Mouse (Mus musculus) forebrain, embryonic 10.5 days (tissue): Measurements from ENCODE around the gene Slc38a5. TPM values are rescaled to one million over a fixed set of nuclear protein-coding genes. Genes with fewer than 3 reads are reported as not detected.
"Not testable (repeated sequence)": the region's sequence is repeated elsewhere in the genome, so short reads cannot be mapped to it uniquely, and the experiment has no call there.

ENCODE experiments used
- DNase-seq: peaks from one replicate; pipeline ENCODE4 v3.0.0-alpha.2; 2017; ENCODE audit warnings: low spot score; ENCODE audit errors: extremely low spot score
- H3K27ac ChIP-seq: fragments of 300-500 bp; sonication (generic); 2 replicates; pipeline ENCODE4 v1.5.1; 2016; ENCODE audit warnings: mild to moderate bottlenecking
- H3K27me3 ChIP-seq: fragments of 300-500 bp; sonication (generic); 2 replicates; pipeline ENCODE4 v1.6.1; 2016; ENCODE audit warnings: mild to moderate bottlenecking; ENCODE audit not compliant: poor library complexity, severe bottlenecking
- H3K36me3 ChIP-seq: fragments of 300-500 bp; sonication (generic); replicated peaks from 2 replicates; pipeline ENCODE4 v1.6.1; 2016; ENCODE audit warnings: mild to moderate bottlenecking, moderate library complexity
- H3K4me1 ChIP-seq: fragments of 300-500 bp; sonication (generic); 2 replicates; pipeline ENCODE4 v1.6.1; 2016
- H3K4me3 ChIP-seq: fragments of 300-500 bp; sonication (generic); 2 replicates; pipeline ENCODE4 v1.5.1; 2016; ENCODE audit warnings: mild to moderate bottlenecking, moderate library complexity
- H3K9me3 ChIP-seq: fragments of 300-500 bp; sonication (generic); 2 replicates; pipeline ENCODE4 v1.6.1; 2016; ENCODE audit warnings: mild to moderate bottlenecking, moderate library complexity
- WGBS: fragments of 180-500 bp; shearing (Covaris S2); methylation state at CpG from one replicate; pipeline ENCODE4 v1.1.7; 2016; 5-methylcytosine and 5-hydroxymethylcytosine counted together
- polyA plus RNA-seq: library from polyadenylated mRNA; unstranded; fragments of >200 nt; fragmentation: Nextera tagmentation; extraction: Ambion mirVana; gene quantifications from 2 replicates; pipeline ENCODE4 v1.2.1, GENCODE M21; 2016

Gene Slc38a5
- polyA plus RNA-seq, 1 experiment from 2014 or later: 7.5 TPM

GRCm38 (mm10) chrX:8252334-8253285 lies 18.3 kb upstream of the Slc38a5 start, which contains the start of gene Ftsj1:
Gene Ftsj1 (minus strand): TSS chrX:8252406.
- Histone ChIP-seq H3K36me3 (peaks cover 2% of the 10 kb centered on the region; the same call in 1 of the 2 replicates), H3K27ac (peak within 1 kb of the TSS; percentile 93), H3K9me3 (no peaks in the 10 kb centered on the region; the same call in 1 of the 2 replicates), H3K4me3 (peak within 1 kb of the TSS; percentile 63), H3K4me1 (peaks cover 10% of the 10 kb centered on the region), H3K27me3 (no peaks in the 10 kb centered on the region)
- 14% methylated on average over 45 of the region's 45 CpGs for WGBS
- peak; percentile 75 for DNase-seq

- Histone ChIP-seq H3K27ac (no peak overlapping the region), H3K4me1 (peaks cover 10% of the 10 kb centered on the region), H3K27me3 (no peaks in the 10 kb centered on the region), H3K36me3 (peaks cover 2% of the 10 kb centered on the region; the same call in 1 of the 2 replicates), H3K9me3 (no peaks in the 10 kb centered on the region; the same call in 1 of the 2 replicates), H3K4me3 (no peak overlapping the region)
- DNase-seq: no peak
- 94% methylated on average over 2 of the region's 2 CpGs for WGBS
Measured at GRCm38 (mm10) chrX:8253711-8254110, 17.2 kb upstream of the Slc38a5 start.

GRCm38 (mm10) chrX:8255807-8256206 lies 15.1 kb upstream of the Slc38a5 start:
- Histone ChIP-seq H3K4me3 (no peak overlapping the region), H3K9me3 (no peaks in the 10 kb centered on the region; the same call in 1 of the 2 replicates), H3K27me3 (no peaks in the 10 kb centered on the region), H3K4me1 (peaks cover 8% of the 10 kb centered on the region), H3K27ac (no peak overlapping the region), H3K36me3 (no peaks in the 10 kb centered on the region)
- WGBS: 28% methylated on average over 4 of the region's 6 CpGs
- no peak for DNase-seq

- no peaks in the 10 kb centered on the region for H3K27me3 ChIP-seq
- H3K4me3 ChIP-seq: no peak overlapping the region
- DNase-seq: no peak
- H3K9me3 ChIP-seq: no peaks in the 10 kb centered on the region
- no peak overlapping the region for H3K27ac ChIP-seq
- no peaks in the 10 kb centered on the region for H3K4me1 ChIP-seq
- no peaks in the 10 kb centered on the region for H3K36me3 ChIP-seq
- WGBS: 87% methylated on average over 12 of the region's 12 CpGs
Measured at GRCm38 (mm10) chrX:8259478-8259877, 11.5 kb upstream of the Slc38a5 start.

GRCm38 (mm10) chrX:8263156-8263804 lies 7.7 kb upstream of the Slc38a5 start:
- 85% methylated on average over 5 of the region's 5 CpGs for WGBS
- no peak overlapping the region for H3K4me3 ChIP-seq

GRCm38 (mm10) chrX:8264222-8264621 lies 6.7 kb upstream of the Slc38a5 start:
- Histone ChIP-seq H3K4me1 (no peaks in the 10 kb centered on the region), H3K4me3 (no peak overlapping the region), H3K27me3 (no peaks in the 10 kb centered on the region), H3K9me3 (no peaks in the 10 kb centered on the region; the same call in 1 of the 2 replicates), H3K36me3 (no peaks in the 10 kb centered on the region), H3K27ac (no peak overlapping the region)
- WGBS: 89% methylated on average over 3 of the region's 3 CpGs
- no peak for DNase-seq

More at GRCm38 (mm10) chrX:8263156-8263804, 7.7 kb upstream of the Slc38a5 start:
- H3K27ac ChIP-seq: no peak overlapping the region
- no peaks in the 10 kb centered on the region; the same call in 1 of the 2 replicates for H3K9me3 ChIP-seq
- no peaks in the 10 kb centered on the region for H3K4me1 ChIP-seq
- no peak for DNase-seq
- H3K27me3 ChIP-seq: no peaks in the 10 kb centered on the region
- H3K36me3 ChIP-seq: no peaks in the 10 kb centered on the region

GRCm38 (mm10) chrX:8272000-8272399 lies 1.1 kb downstream of the Slc38a5 start:
- WGBS: 23% methylated on average over 10 of the region's 10 CpGs
- H3K4me3 ChIP-seq: peak overlapping the region; percentile 34; the same call in 1 of the 2 replicates
- DNase-seq: no peak

GRCm38 (mm10) chrX:8274056-8274455 lies 3.1 kb downstream of the Slc38a5 start:
- DNase-seq: no peak
- Histone ChIP-seq H3K36me3 (no peaks in the 10 kb centered on the region), H3K27me3 (peaks cover 24% of the 10 kb centered on the region), H3K4me1 (0 out of 2 replicates have a peak, but pooled peaks cover 2% of the 10 kb centered on the region), H3K4me3 (no peak overlapping the region), H3K27ac (no peak overlapping the region), H3K9me3 (peaks cover 3% of the 10 kb centered on the region; the same call in 1 of the 2 replicates)
- WGBS: 95% methylated on average over 5 of the region's 5 CpGs

More at GRCm38 (mm10) chrX:8272000-8272399, 1.1 kb downstream of the Slc38a5 start:
- no peak overlapping the region for H3K27ac ChIP-seq
- H3K4me1 ChIP-seq: 0 out of 2 replicates have a peak, but pooled peaks cover 2% of the 10 kb centered on the region
- peaks cover 24% of the 10 kb centered on the region for H3K27me3 ChIP-seq
- H3K36me3 ChIP-seq: no peaks in the 10 kb centered on the region
- H3K9me3 ChIP-seq: peaks cover 3% of the 10 kb centered on the region

- peaks cover under 1% of the 10 kb centered on the region; the same call in 1 of the 2 replicates for H3K9me3 ChIP-seq
- no peak overlapping the region for H3K27ac ChIP-seq
- H3K36me3 ChIP-seq: no peaks in the 10 kb centered on the region
- WGBS: 81% methylated on average over 5 of the region's 5 CpGs
- no peak for DNase-seq
- no peak overlapping the region for H3K4me3 ChIP-seq
- H3K4me1 ChIP-seq: no peaks in the 10 kb centered on the region
- H3K27me3 ChIP-seq: no peaks in the 10 kb centered on the region
Measured at GRCm38 (mm10) chrX:8288621-8289020, 17.7 kb downstream of the Slc38a5 start.

- no peak overlapping the region for H3K4me3 ChIP-seq
- H3K9me3 ChIP-seq: no peaks in the 10 kb centered on the region
- no peaks in the 10 kb centered on the region for H3K27me3 ChIP-seq
- H3K36me3 ChIP-seq: no peaks in the 10 kb centered on the region
- no peaks in the 10 kb centered on the region for H3K4me1 ChIP-seq
- no peak overlapping the region for H3K27ac ChIP-seq
- 97% methylated on average over 1 of the region's 1 CpGs for whole genome bisulfite sequencing
- DNase-seq: no peak
Measured at GRCm38 (mm10) chrX:8309302-8309701, 38.4 kb downstream of the Slc38a5 start.

GRCm38 (mm10) chrX:8314905-8315304 lies 44.0 kb downstream of the Slc38a5 start:
- not testable (repeated sequence) for H3K9me3 ChIP-seq, H3K27me3 ChIP-seq, H3K36me3 ChIP-seq, H3K27ac ChIP-seq, H3K4me3 ChIP-seq, H3K4me1 ChIP-seq
- 9% methylated on average over 7 of the region's 7 CpGs for WGBS
- peak; percentile 18 for DNase-seq

- no peaks in the 10 kb centered on the region for H3K36me3 ChIP-seq
- no peak within 1 kb of the TSS for H3K4me3 ChIP-seq
- peaks cover 15% of the 10 kb centered on the region for H3K9me3 ChIP-seq
- H3K27ac ChIP-seq: no peak within 1 kb of the TSS
- no peaks in the 10 kb centered on the region for H3K27me3 ChIP-seq
- WGBS: 72% methylated on average over 2 of the region's 2 CpGs
- no peaks in the 10 kb centered on the region for H3K4me1 ChIP-seq
- no peak for DNase-seq
Measured at GRCm38 (mm10) chrX:8327124-8327523, 56.2 kb downstream of the Slc38a5 start, which contains the start of gene Ssxb10. Gene Ssxb10 (plus strand): TSS chrX:8327424.
